Mouse (Mus musculus): ENCODE measurements at regions not wholly inside any gene's neighbourhood (a gene's known extent, or its start where the extent isn't known, plus 50 kb on each side); places are given as distances from the start of the nearest gene placed in this dataset.

GRCm38 (mm10) chr1:126931093-126931492 is 100.5 kb upstream of the Nckap5 start:
- no peak for TF ChIP-seq CTCF (conservative IDR thresholded peaks at IDR 0.05; ENCODE audit: low read length)
- no peak for TF ChIP-seq POU5F1 (IDR thresholded peaks at IDR 0.05; ENCODE audit: borderline replicate concordance, low read length)
- TF ChIP-seq NANOG (IDR thresholded peaks at IDR 0.05; ENCODE audit: borderline replicate concordance, low read length) = no peak
